Mouse (Mus musculus): ENCODE results near the gene Eef1e1. TPM values are rescaled to one million over a fixed set of nuclear protein-coding genes. Genes with fewer than 3 reads are reported as not detected.
"Not testable (repeated sequence)": the region's sequence is repeated elsewhere in the genome, so short reads cannot be mapped to it uniquely, and the experiment has no call there.

Gene Eef1e1
- total RNA-seq, 2 experiments from 2014 or later, result 1.9 to 5.3 TPM

- peak; percentile 56; the same call in 1 of the 2 replicates for ATAC-seq (replicated peaks; ENCODE audit: low FRiP score, poor library complexity, severe bottlenecking)
These were observed 33.2 kb downstream of the Eef1e1 start for GRCm38 (mm10) chr13:38625492-38626228.

- no peak for ATAC-seq (replicated peaks; ENCODE audit: low FRiP score, poor library complexity, severe bottlenecking)
These were observed 34.5 kb downstream of the Eef1e1 start for GRCm38 (mm10) chr13:38624292-38624902.

DNA sequence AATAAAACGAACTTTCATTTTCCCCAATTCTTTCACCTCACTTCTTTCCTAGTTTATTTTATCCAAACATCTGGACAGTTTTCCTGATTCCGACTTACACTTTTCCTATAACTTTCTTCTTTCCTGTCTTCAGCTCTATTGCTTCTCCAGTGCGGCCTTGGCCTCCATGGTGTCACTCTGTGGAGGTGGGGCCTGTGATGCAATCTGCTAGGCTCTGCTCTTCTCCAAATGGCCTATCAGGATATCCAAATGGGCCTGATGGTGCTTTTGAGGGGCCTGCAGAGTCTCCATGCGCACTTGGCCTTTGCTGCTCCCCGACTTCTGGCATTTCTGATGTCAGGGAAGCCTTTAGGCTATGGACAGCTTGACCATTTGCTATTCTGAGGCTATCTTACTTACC is 35.6 kb downstream of the Eef1e1 start:
- ATAC-seq (replicated peaks; ENCODE audit: low FRiP score, poor library complexity, severe bottlenecking), result no peak

GRCm38 (mm10) chr13:38618001-38618630 is 40.7 kb downstream of the Eef1e1 start:
- not testable (repeated sequence) for ATAC-seq (replicated peaks; ENCODE audit: low FRiP score, poor library complexity, severe bottlenecking)

GRCm38 (mm10) chr13:38616887-38617286 is 42.0 kb downstream of the Eef1e1 start:
- ATAC-seq (replicated peaks; ENCODE audit: low FRiP score, poor library complexity, severe bottlenecking), result no peak

GRCm38 (mm10) chr13:38615656-38616055 is 43.2 kb downstream of the Eef1e1 start:
- no peak for ATAC-seq (replicated peaks; ENCODE audit: low FRiP score, poor library complexity, severe bottlenecking)

GRCm38 (mm10) chr13:38614298-38614697 is 44.6 kb downstream of the Eef1e1 start:
- ATAC-seq (replicated peaks; ENCODE audit: low FRiP score, poor library complexity, severe bottlenecking), result no peak

DNA sequence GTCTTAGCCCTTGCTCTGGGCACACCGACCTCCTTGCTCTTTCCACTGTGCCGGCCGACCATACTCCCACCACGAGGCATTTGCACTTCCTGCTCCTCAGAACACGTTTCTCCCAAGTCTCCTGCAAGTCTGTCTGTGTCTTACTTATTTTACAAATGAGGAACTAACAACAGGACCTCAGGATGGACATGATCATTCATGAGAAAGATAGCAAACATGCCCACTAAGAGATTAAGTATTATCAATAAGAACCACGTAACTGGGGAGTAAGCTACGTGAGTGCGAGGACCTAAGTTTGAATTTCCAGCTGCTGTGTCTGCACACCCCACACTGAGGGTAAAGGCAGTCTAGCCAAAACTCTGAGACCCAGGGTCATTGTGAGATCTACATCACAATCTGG is 45.3 kb downstream of the Eef1e1 start:
- no peak for ATAC-seq (replicated peaks; ENCODE audit: low FRiP score, poor library complexity, severe bottlenecking)

DNA sequence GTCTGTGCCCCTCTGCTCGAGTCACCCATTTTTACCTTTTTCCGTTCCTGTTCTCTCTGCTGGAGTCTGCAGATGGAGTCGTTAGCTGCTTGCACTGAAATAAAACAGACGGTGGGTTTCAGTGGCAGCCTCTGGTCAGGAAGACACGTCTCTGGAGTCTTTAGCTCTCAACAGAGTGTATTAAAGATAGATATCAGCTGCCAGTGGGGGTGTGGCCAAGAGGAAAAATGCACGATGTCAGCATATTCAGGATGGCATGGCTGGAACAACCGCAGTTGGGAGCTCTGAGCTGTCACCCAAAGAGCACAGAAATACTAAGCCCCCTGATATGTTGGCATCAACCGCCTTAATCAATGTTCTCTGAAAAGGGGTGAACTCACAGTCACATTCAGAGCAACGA is 46.2 kb downstream of the Eef1e1 start:
- ATAC-seq (replicated peaks; ENCODE audit: low FRiP score, poor library complexity, severe bottlenecking), result no peak

GRCm38 (mm10) chr13:38612179-38612578 is 46.7 kb downstream of the Eef1e1 start:
- no peak for ATAC-seq (replicated peaks; ENCODE audit: low FRiP score, poor library complexity, severe bottlenecking)

DNA sequence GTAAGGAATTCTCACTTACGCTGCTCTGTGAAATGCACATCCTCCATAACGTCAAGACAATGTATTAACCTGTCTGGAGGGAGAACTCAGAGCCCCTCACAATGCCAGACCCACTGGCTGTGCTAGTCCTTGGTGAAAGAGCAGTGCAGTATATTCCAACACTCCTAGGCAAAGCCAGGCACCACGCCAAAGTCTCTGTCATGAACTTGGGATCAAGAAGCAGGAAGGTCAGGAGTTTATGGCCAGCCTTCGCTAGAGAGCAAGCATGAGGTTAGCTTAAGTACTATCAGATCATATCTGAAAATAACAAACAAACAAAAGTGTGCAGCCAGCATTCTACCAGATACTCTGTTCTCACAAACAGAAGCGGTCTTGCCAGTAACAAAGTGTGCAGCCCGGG is 48.5 kb downstream of the Eef1e1 start:
- no peak for ATAC-seq (replicated peaks; ENCODE audit: low FRiP score, poor library complexity, severe bottlenecking)

DNA sequence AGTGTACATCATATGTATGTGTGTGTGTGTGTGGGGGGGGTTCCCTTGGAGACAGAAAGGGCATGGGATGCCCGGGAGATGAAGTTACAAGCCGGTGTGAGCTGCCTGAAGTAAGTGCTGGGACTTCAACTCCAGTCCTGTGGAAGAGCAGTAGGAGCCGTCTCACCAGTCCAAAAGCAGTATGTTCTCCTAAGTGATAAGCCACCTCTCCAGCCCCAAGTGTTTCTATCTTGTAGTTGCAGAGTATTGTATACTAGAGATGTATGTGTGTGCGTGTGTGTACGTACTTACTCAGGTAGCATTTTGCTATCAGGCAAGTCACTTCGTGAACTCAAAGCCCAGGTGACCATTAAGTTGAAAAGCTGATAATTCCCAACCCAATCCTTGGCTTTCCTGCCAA is 51.7 kb downstream of the Eef1e1 start:
- no peak for ATAC-seq (replicated peaks; ENCODE audit: low FRiP score, poor library complexity, severe bottlenecking)

DNA sequence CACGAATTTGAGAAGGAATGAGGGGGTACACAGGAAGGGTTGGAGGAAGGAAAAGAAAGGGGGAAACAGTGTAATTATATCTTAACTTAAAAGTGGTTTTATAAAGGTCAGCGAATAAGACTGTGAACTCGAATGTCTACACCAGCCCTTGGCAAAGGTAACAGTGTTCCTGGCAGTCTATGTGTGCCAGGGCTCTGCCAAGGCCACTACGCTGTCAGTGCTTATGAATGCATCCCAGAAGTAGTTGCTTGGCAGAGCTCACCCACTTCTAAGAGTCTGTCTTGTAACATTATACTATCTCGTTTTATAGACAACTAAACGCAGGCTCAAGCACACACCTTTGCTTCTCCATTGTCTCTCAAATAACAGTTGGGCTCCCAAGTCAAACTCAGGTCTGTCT is 53.5 kb downstream of the Eef1e1 start:
- ATAC-seq (replicated peaks; ENCODE audit: low FRiP score, poor library complexity, severe bottlenecking), result no peak

DNA sequence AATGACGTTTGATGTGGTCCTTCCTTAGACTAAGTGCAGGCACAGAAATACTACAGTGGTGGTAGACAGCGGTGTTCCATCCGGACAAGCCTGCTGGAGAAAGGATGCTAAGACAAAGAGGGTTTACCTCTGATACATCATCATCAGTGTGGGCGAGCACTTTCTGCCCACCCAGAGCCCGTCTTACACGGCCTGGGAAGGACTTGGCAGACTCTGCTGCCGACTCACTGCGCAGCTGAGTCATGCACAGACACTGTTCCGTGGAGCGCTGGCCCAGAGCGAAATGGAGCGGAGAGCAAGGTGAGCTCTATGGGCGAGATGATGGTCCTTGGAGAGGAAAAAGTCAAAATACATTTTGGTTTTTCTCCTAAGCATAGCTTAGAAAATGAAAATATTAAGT is 55.9 kb downstream of the Eef1e1 start:
- no peak for ATAC-seq (replicated peaks; ENCODE audit: low FRiP score, poor library complexity, severe bottlenecking)

- ATAC-seq (replicated peaks; ENCODE audit: low FRiP score, poor library complexity, severe bottlenecking), result no peak
These were observed 56.5 kb downstream of the Eef1e1 start for GRCm38 (mm10) chr13:38602243-38602832.

DNA sequence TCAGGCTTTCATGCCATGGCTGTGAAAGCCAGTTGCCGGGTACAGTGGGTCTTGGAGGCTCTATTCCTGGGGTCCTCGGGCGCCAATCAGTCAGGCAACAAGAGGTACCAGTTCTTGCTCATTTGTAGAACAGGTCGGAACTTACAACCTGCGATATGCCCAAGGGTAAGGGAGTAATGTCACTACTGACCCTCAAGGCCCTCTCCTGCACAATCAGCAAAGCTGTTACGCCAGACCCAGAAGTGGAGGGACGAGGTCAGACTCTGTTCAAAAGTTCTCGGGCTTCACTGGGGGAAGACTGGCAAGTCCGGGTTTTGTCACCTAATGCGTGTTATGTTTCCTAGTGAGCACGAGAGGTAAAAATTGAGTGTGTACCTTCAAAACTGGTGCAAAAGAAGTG is 58.0 kb downstream of the Eef1e1 start:
- ATAC-seq (replicated peaks; ENCODE audit: low FRiP score, poor library complexity, severe bottlenecking), result no peak

DNA sequence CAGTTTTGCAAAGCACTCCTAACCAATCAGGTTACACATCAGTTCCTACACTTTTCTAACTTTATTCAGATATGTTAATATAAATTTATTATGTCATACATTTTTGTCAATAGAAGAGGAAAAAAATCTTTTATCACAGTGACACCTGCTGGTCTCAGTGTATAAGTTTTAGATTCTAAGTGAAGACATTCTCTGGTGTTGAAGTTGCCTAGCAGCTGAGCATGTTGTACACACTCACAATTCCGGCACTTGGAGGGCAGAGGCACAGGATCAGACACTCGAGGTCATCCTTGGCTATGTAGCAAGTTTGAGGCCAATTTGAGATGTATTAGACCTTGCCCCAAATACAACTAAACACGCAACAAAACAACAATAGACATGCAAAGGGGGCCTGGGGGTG is 61.8 kb downstream of the Eef1e1 start:
- no peak for ATAC-seq (replicated peaks; ENCODE audit: low FRiP score, poor library complexity, severe bottlenecking)

DNA sequence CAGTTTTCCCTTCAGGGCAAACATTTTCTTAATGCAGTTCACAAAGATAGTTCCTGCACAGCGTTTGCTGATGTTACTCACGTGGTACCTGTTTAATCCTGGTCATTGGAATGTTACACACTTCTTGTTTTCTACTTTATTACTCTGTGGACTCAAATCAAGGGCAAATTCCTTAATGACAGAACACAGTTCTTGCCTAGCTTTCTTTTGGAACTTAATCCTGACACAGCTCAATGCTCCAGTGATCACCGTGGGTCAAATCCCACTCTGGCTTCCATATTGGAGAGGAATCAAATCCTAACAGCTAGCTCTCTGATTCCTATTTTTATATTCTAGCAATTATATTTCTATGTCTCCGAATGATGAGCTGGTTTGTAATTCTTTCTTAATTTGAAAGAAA is 62.4 kb downstream of the Eef1e1 start:
- no peak for ATAC-seq (replicated peaks; ENCODE audit: low FRiP score, poor library complexity, severe bottlenecking)

Data from erythroblast, adult 5-6 weeks (primary cell).